Mouse (Mus musculus): Measurements from ENCODE around the gene Dnajc5g.
A peak's percentile ranks its signal among the peaks of the same experiment; 100 is the strongest.

Dnajc5g gene

GRCm38 (mm10) chr5:31108000-31108490, 2.0 kb downstream of the Dnajc5g start, which contains the start of gene Slc30a3:
Gene Slc30a3, minus strand, starts transcription at chr5:31108237.
- DNase-seq (ENCODE audit: low read depth, low spot score) = no peak

- no peak for DNase-seq (ENCODE audit: low read depth, low spot score)
Measured at GRCm38 (mm10) chr5:31110781-31111180, 4.7 kb downstream of the Dnajc5g start.

- DNase-seq (ENCODE audit: low read depth, low spot score) = no peak
Measured at GRCm38 (mm10) chr5:31116354-31116753, 10.3 kb downstream of the Dnajc5g start, which contains the start of gene Trim54. Gene Trim54, plus strand, starts transcription at chr5:31116712.

- no peak for DNase-seq (ENCODE audit: low read depth, low spot score)
Measured at GRCm38 (mm10) chr5:31116912-31117311, 10.8 kb downstream of the Dnajc5g start.

- no peak for DNase-seq (ENCODE audit: low read depth, low spot score)
Measured at GRCm38 (mm10) chr5:31121111-31121510, 15.0 kb downstream of the Dnajc5g start.

GRCm38 (mm10) chr5:31123481-31123880, 17.4 kb downstream of the Dnajc5g start:
- DNase-seq (ENCODE audit: low read depth, low spot score) = no peak

- DNase-seq (ENCODE audit: low read depth, low spot score) = no peak
Measured at GRCm38 (mm10) chr5:31126050-31126449, 20.0 kb downstream of the Dnajc5g start.

GRCm38 (mm10) chr5:31136730-31137424, 30.8 kb downstream of the Dnajc5g start:
- DNase-seq (ENCODE audit: low read depth, low spot score) = no peak

- no peak for DNase-seq (ENCODE audit: low read depth, low spot score)
Measured at GRCm38 (mm10) chr5:31137658-31138057, 31.6 kb downstream of the Dnajc5g start.

- DNase-seq (ENCODE audit: low read depth, low spot score) = no peak
Measured at GRCm38 (mm10) chr5:31138241-31138967, 32.3 kb downstream of the Dnajc5g start, which contains the start of gene Ucn. Gene Ucn, minus strand, starts transcription at chr5:31138829.

GRCm38 (mm10) chr5:31138968-31139425, 32.9 kb downstream of the Dnajc5g start:
- peak; percentile 30 for DNase-seq (ENCODE audit: low read depth, low spot score)

GRCm38 (mm10) chr5:31149781-31150180, 43.7 kb downstream of the Dnajc5g start:
- no peak for DNase-seq (ENCODE audit: low read depth, low spot score)

GRCm38 (mm10) chr5:31151746-31152145, 45.7 kb downstream of the Dnajc5g start:
- DNase-seq (ENCODE audit: low read depth, low spot score) = no peak

GRCm38 (mm10) chr5:31153516-31154151, 47.5 kb downstream of the Dnajc5g start:
- DNase-seq (ENCODE audit: low read depth, low spot score) = no peak

GRCm38 (mm10) chr5:31154152-31154553, 48.1 kb downstream of the Dnajc5g start, which contains the start of gene Mpv17:
Gene Mpv17, minus strand, starts transcription at chr5:31154251.
- DNase-seq (ENCODE audit: low read depth, low spot score) = peak; percentile 88

Measured in forelimb bud, embryonic 11.5 days (tissue).